Mouse (Mus musculus): ENCODE measurements around the gene Glce.

GRCm38 (mm10) chr9:62118754-62119153, 3.7 kb downstream of the Glce start:
- no peak for TF ChIP-seq CTCF (IDR thresholded peaks at IDR 0.05; ENCODE audit: low read depth)
- no peak for TF ChIP-seq EP300 (optimal IDR thresholded peaks at IDR 0.05)

All from stomach, postnatal 0 days (tissue).